Mouse (Mus musculus) inflammation-experienced regulatory T-cells, adult 6 months (primary cell): ENCODE results near the gene Scp2. TPM values are rescaled to one million over a fixed set of nuclear protein-coding genes. Genes with fewer than 3 reads are reported as not detected.
"Not testable (repeated sequence)": the region's sequence is repeated elsewhere in the genome, so short reads cannot be mapped to it uniquely, and the experiment has no call there.

ENCODE experiments used
- ATAC-seq: one replicate; pipeline ENCODE4 v1.8.0; 2017
- polyA plus RNA-seq, 3 experiments: library from polyadenylated mRNA; unstranded; fragments of 100-300 nt; shearing (Covaris generic); gene quantifications; one replicate each; pipeline ENCODE4 v1.2.1; 2017

The Scp2 gene
- polyA plus RNA-seq, 3 experiments from 2014 or later, result 286 to 396 (median 300) TPM

GRCm38 (mm10) chr4:108092741-108093397 lies 51.9 kb downstream of the Scp2 start:
- ATAC-seq, result no peak

- ATAC-seq, result no peak
Observed at GRCm38 (mm10) chr4:108083993-108084392, 60.8 kb downstream of the Scp2 start.

- ATAC-seq, result no peak
Observed at GRCm38 (mm10) chr4:108083032-108083735, 61.6 kb downstream of the Scp2 start.

- ATAC-seq, result peak; percentile 48
Observed at GRCm38 (mm10) chr4:108082401-108082806, 62.4 kb downstream of the Scp2 start.

GRCm38 (mm10) chr4:108080876-108081275 lies 63.9 kb downstream of the Scp2 start:
- no peak for ATAC-seq

- no peak for ATAC-seq
Observed at GRCm38 (mm10) chr4:108079762-108080161, 65.0 kb downstream of the Scp2 start.

GRCm38 (mm10) chr4:108079191-108079590 lies 65.6 kb downstream of the Scp2 start:
- ATAC-seq, result not testable (repeated sequence)

- ATAC-seq, result no peak
Observed at GRCm38 (mm10) chr4:108077224-108077955, 67.4 kb downstream of the Scp2 start.

- no peak for ATAC-seq
Observed at GRCm38 (mm10) chr4:108074204-108074823, 70.5 kb downstream of the Scp2 start.

GRCm38 (mm10) chr4:108072086-108072485 lies 72.7 kb downstream of the Scp2 start:
- ATAC-seq, result no peak

- peak; percentile 100 for ATAC-seq
Observed at GRCm38 (mm10) chr4:108071235-108071901, 73.4 kb downstream of the Scp2 start.

- ATAC-seq, result no peak
Observed at GRCm38 (mm10) chr4:108070723-108071122, 74.1 kb downstream of the Scp2 start.

GRCm38 (mm10) chr4:108070286-108070685 lies 74.5 kb downstream of the Scp2 start:
- no peak for ATAC-seq

- no peak for ATAC-seq
Observed at GRCm38 (mm10) chr4:108068081-108068480, 76.7 kb downstream of the Scp2 start.

GRCm38 (mm10) chr4:108067261-108067660 lies 77.5 kb downstream of the Scp2 start:
- ATAC-seq, result no peak

GRCm38 (mm10) chr4:108066569-108066968 lies 78.2 kb downstream of the Scp2 start:
- no peak for ATAC-seq

GRCm38 (mm10) chr4:108065176-108065844 lies 79.5 kb downstream of the Scp2 start:
- no peak for ATAC-seq

- no peak for ATAC-seq
Observed at GRCm38 (mm10) chr4:108063616-108064015, 81.2 kb downstream of the Scp2 start.

- no peak for ATAC-seq
Observed at GRCm38 (mm10) chr4:108062524-108062923, 82.3 kb downstream of the Scp2 start.

GRCm38 (mm10) chr4:108060774-108061173 lies 84.0 kb downstream of the Scp2 start:
- no peak for ATAC-seq

- no peak for ATAC-seq
Observed at GRCm38 (mm10) chr4:108059601-108060379, 85.0 kb downstream of the Scp2 start.
